Mouse (Mus musculus): ENCODE measurements around the gene Ubxn11. TPM values are rescaled to one million over a fixed set of nuclear protein-coding genes. Genes with fewer than 3 reads are reported as not detected.

Ubxn11 gene
- polyA plus RNA-seq, 1 experiment from 2014 or later: 9.0 TPM

- Histone ChIP-seq H3K36me3 (ENCODE audit: control insufficient read depth, insufficient read depth, low read length) (no peaks in the 10 kb centered on the region), H3K9ac (ENCODE audit: low read length) (no peak overlapping the region), H3K4me1 (ENCODE audit: control insufficient read depth, insufficient read depth, low read length) (no peaks in the 10 kb centered on the region), H3K4me2 (ENCODE audit: low read length) (no peak overlapping the region), H3K9me3 (replicated peaks; ENCODE audit: control insufficient read depth, low read length) (no peaks in the 10 kb centered on the region), H3K27ac (ENCODE audit: low read depth, low read length) (no peak overlapping the region), H3K27me3 (replicated peaks; ENCODE audit: control insufficient read depth, insufficient read depth, low read length) (no peaks in the 10 kb centered on the region), H3K4me3 (ENCODE audit: low read depth, low read length) (no peak overlapping the region)
- ATAC-seq (no peak), DNase-seq (ENCODE audit: low spot score) (no peak)
- 91% methylated on average over 6 of the region's 6 CpGs for WGBS
Observed at GRCm38 (mm10) chr4:134120192-134120805, 17.9 kb downstream of the Ubxn11 start.

- no peak for DNase-seq (ENCODE audit: low spot score)
- WGBS: 80% methylated on average over 4 of the region's 4 CpGs
- no peaks in the 10 kb centered on the region for H3K4me1 ChIP-seq (ENCODE audit: control insufficient read depth, insufficient read depth, low read length)
- no peaks in the 10 kb centered on the region for H3K36me3 ChIP-seq (ENCODE audit: control insufficient read depth, insufficient read depth, low read length)
- H3K27me3 ChIP-seq (replicated peaks; ENCODE audit: control insufficient read depth, insufficient read depth, low read length): no peaks in the 10 kb centered on the region
- no peak overlapping the region for H3K9ac ChIP-seq (ENCODE audit: low read length)
- H3K9me3 ChIP-seq (replicated peaks; ENCODE audit: control insufficient read depth, low read length): no peaks in the 10 kb centered on the region
- no peak for ATAC-seq
- no peak overlapping the region for H3K4me3 ChIP-seq (ENCODE audit: low read depth, low read length)
- no peak overlapping the region for H3K4me2 ChIP-seq (ENCODE audit: low read length)
- H3K27ac ChIP-seq (ENCODE audit: low read depth, low read length): no peak overlapping the region
Observed at GRCm38 (mm10) chr4:134120916-134121315, 18.5 kb downstream of the Ubxn11 start.

- 52% methylated on average over 4 of the region's 4 CpGs for WGBS
- ATAC-seq (no peak), DNase-seq (ENCODE audit: low spot score) (no peak)
- Histone ChIP-seq H3K27me3 (replicated peaks; ENCODE audit: control insufficient read depth, insufficient read depth, low read length) (no peaks in the 10 kb centered on the region), H3K9ac (ENCODE audit: low read length) (no peak overlapping the region), H3K36me3 (ENCODE audit: control insufficient read depth, insufficient read depth, low read length) (no peaks in the 10 kb centered on the region), H3K4me2 (ENCODE audit: low read length) (no peak overlapping the region), H3K4me3 (ENCODE audit: low read depth, low read length) (no peak overlapping the region), H3K9me3 (replicated peaks; ENCODE audit: control insufficient read depth, low read length) (no peaks in the 10 kb centered on the region), H3K4me1 (ENCODE audit: control insufficient read depth, insufficient read depth, low read length) (no peaks in the 10 kb centered on the region), H3K27ac (ENCODE audit: low read depth, low read length) (no peak overlapping the region)
Observed at GRCm38 (mm10) chr4:134121571-134121970, 19.2 kb downstream of the Ubxn11 start.

- Histone ChIP-seq H3K4me1 (ENCODE audit: control insufficient read depth, insufficient read depth, low read length) (peaks cover under 1% of the 10 kb centered on the region; the same call in 1 of the 2 replicates), H3K36me3 (ENCODE audit: control insufficient read depth, insufficient read depth, low read length) (no peaks in the 10 kb centered on the region), H3K9me3 (replicated peaks; ENCODE audit: control insufficient read depth, low read length) (no peaks in the 10 kb centered on the region), H3K27ac (ENCODE audit: low read depth, low read length) (no peak overlapping the region), H3K27me3 (replicated peaks; ENCODE audit: control insufficient read depth, insufficient read depth, low read length) (no peaks in the 10 kb centered on the region), H3K4me2 (ENCODE audit: low read length) (no peak overlapping the region), H3K9ac (ENCODE audit: low read length) (no peak overlapping the region), H3K4me3 (ENCODE audit: low read depth, low read length) (no peak overlapping the region)
- no peak for ATAC-seq
- WGBS: 55% methylated on average over 3 of the region's 3 CpGs
- DNase-seq (ENCODE audit: low spot score): no peak
Observed at GRCm38 (mm10) chr4:134122281-134122680, 19.9 kb downstream of the Ubxn11 start.

GRCm38 (mm10) chr4:134123147-134123546 lies 20.8 kb downstream of the Ubxn11 start:
- Histone ChIP-seq H3K27ac (ENCODE audit: low read depth, low read length) (no peak overlapping the region), H3K27me3 (replicated peaks; ENCODE audit: control insufficient read depth, insufficient read depth, low read length) (no peaks in the 10 kb centered on the region), H3K4me3 (ENCODE audit: low read depth, low read length) (no peak overlapping the region), H3K4me1 (ENCODE audit: control insufficient read depth, insufficient read depth, low read length) (peaks cover 6% of the 10 kb centered on the region), H3K4me2 (ENCODE audit: low read length) (no peak overlapping the region), H3K9ac (ENCODE audit: low read length) (no peak overlapping the region), H3K9me3 (replicated peaks; ENCODE audit: control insufficient read depth, low read length) (no peaks in the 10 kb centered on the region), H3K36me3 (ENCODE audit: control insufficient read depth, insufficient read depth, low read length) (no peaks in the 10 kb centered on the region)
- no peak for DNase-seq (ENCODE audit: low spot score)
- WGBS: 94% methylated on average over 6 of the region's 6 CpGs
- no peak for ATAC-seq

- H3K27ac ChIP-seq (ENCODE audit: low read depth, low read length): no peak overlapping the region
- H3K4me1 ChIP-seq (ENCODE audit: control insufficient read depth, insufficient read depth, low read length): peaks cover 7% of the 10 kb centered on the region
- DNase-seq (ENCODE audit: low spot score) (peak; percentile 71), ATAC-seq (0 out of 2 replicates have a peak, but pooled peaks have one; percentile 29)
- 29% methylated on average over 17 of the region's 17 CpGs for WGBS
- no peak overlapping the region for H3K4me3 ChIP-seq (ENCODE audit: low read depth, low read length)
- H3K9me3 ChIP-seq (replicated peaks; ENCODE audit: control insufficient read depth, low read length): no peaks in the 10 kb centered on the region
- no peak overlapping the region for H3K4me2 ChIP-seq (ENCODE audit: low read length)
- no peaks in the 10 kb centered on the region for H3K36me3 ChIP-seq (ENCODE audit: control insufficient read depth, insufficient read depth, low read length)
- H3K9ac ChIP-seq (ENCODE audit: low read length): no peak overlapping the region
- H3K27me3 ChIP-seq (replicated peaks; ENCODE audit: control insufficient read depth, insufficient read depth, low read length): no peaks in the 10 kb centered on the region
Observed at GRCm38 (mm10) chr4:134123680-134124551, 21.5 kb downstream of the Ubxn11 start.

- no peaks in the 10 kb centered on the region for H3K9me3 ChIP-seq (replicated peaks; ENCODE audit: control insufficient read depth, low read length)
- no peak overlapping the region for H3K27ac ChIP-seq (ENCODE audit: low read depth, low read length)
- no peak overlapping the region for H3K4me3 ChIP-seq (ENCODE audit: low read depth, low read length)
- no peaks in the 10 kb centered on the region for H3K27me3 ChIP-seq (replicated peaks; ENCODE audit: control insufficient read depth, insufficient read depth, low read length)
- no peak overlapping the region for H3K4me2 ChIP-seq (ENCODE audit: low read length)
- peaks cover 10% of the 10 kb centered on the region for H3K4me1 ChIP-seq (ENCODE audit: control insufficient read depth, insufficient read depth, low read length)
- no peak for DNase-seq (ENCODE audit: low spot score)
- H3K36me3 ChIP-seq (ENCODE audit: control insufficient read depth, insufficient read depth, low read length): peaks cover 2% of the 10 kb centered on the region; the same call in 1 of the 2 replicates
- ATAC-seq: no peak
- 89% methylated on average over 15 of the region's 15 CpGs for WGBS
- H3K9ac ChIP-seq (ENCODE audit: low read length): no peak overlapping the region
Observed at GRCm38 (mm10) chr4:134125383-134126060, 23.2 kb downstream of the Ubxn11 start.

DNA sequence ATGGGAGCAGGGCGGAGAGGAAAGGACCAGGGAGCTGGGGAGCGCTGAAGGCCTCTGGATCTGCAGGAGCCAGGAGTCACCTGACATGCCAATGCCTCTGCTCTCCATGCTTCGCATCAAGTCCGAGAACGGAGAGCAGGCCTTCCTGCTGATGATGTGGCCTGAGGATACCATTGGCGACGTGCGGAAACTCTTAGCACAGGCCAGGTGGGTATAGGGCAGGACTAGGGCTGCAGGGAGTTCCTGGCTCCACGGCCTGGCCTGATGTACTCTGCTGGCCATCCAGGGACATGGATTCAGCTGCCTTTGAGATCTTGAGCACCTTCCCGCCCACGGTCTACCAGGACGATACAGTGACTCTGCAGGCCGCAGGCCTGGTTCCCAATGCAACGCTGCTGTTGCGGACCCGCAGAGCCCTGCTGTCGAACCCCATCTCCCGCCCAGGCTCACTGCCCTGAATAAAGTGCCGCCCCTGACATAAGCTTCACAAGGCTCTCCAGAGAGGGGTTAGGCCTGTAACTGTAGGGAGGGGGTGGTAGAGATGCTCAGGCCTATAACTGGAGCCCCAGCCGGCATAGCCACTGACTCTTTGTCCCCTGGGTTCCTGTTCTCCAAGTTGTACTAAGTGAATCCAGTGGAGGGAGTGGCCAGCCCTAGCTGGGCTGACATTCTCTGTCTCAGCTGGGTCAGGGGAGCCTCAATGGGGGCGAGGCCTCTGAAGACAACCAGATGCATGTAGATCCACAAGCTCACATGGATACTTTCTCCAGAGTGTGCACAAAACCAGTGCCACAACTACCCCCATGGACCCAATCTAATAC lies 24.1 kb downstream of the Ubxn11 start:
- H3K4me2 ChIP-seq (ENCODE audit: low read length): no peak overlapping the region
- H3K4me3 ChIP-seq (ENCODE audit: low read depth, low read length): no peak overlapping the region
- H3K36me3 ChIP-seq (ENCODE audit: control insufficient read depth, insufficient read depth, low read length): peaks cover 12% of the 10 kb centered on the region
- H3K4me1 ChIP-seq (ENCODE audit: control insufficient read depth, insufficient read depth, low read length): peaks cover 10% of the 10 kb centered on the region
- no peak for DNase-seq (ENCODE audit: low spot score)
- no peaks in the 10 kb centered on the region for H3K27me3 ChIP-seq (replicated peaks; ENCODE audit: control insufficient read depth, insufficient read depth, low read length)
- no peak overlapping the region for H3K27ac ChIP-seq (ENCODE audit: low read depth, low read length)
- 86% methylated on average over 21 of the region's 21 CpGs for WGBS
- H3K9me3 ChIP-seq (replicated peaks; ENCODE audit: control insufficient read depth, low read length): no peaks in the 10 kb centered on the region
- no peak for ATAC-seq
- 0 out of 2 replicates have a peak overlapping the region, but pooled peaks have one; percentile 88 for H3K9ac ChIP-seq (ENCODE audit: low read length)

Data from forebrain, embryonic 14.5 days (tissue).